Mouse (Mus musculus) liver, adult 2 months (tissue): ENCODE data around the gene Pla2g10.

Experiments
- CTCF ChIP-seq: fragments of 200-500 bp; IDR thresholded peaks from 2 replicates; pipeline ENCODE4 v1.5.1; 2011; ENCODE audit warnings: low read depth, low read length, control low read depth
- POLR2A ChIP-seq: fragments of 200-500 bp; IDR thresholded peaks from 2 replicates; pipeline ENCODE4 v1.6.1; 2011; ENCODE audit warnings: low read length, control low read depth; ENCODE audit not compliant: insufficient read depth; ENCODE audit errors: extremely low read depth

DNA sequence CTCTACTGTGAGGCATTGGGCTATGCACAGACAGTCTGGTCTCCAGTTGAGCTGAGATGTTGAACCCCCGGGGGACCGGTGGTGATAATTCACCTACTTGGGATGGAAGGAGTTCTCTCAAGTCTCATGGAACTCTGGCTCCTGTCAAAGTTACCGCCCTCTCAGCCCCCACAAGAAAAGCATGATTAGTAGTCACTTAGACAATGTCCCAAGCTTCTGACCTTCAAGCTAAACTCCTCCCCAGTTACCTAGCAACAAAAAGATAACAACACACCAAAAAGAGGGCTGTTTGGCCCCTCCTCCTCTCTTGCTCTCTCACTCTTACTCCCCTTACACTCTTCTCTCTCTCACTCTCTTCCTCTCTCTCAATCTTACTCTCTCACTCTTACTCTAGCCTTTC, 33.7 kb upstream of the Pla2g10 start:
- TF ChIP-seq POLR2A (no peak), CTCF (no peak)
